Mouse (Mus musculus): ENCODE data around the gene Kcnh4. TPM values are rescaled to one million over a fixed set of nuclear protein-coding genes. Genes with fewer than 3 reads are reported as not detected.
A peak's percentile ranks its signal among the peaks of the same experiment; 100 is the strongest.

Gene Kcnh4
- polyA plus RNA-seq, 1 experiment from 2014 or later = 1.1 TPM

DNA sequence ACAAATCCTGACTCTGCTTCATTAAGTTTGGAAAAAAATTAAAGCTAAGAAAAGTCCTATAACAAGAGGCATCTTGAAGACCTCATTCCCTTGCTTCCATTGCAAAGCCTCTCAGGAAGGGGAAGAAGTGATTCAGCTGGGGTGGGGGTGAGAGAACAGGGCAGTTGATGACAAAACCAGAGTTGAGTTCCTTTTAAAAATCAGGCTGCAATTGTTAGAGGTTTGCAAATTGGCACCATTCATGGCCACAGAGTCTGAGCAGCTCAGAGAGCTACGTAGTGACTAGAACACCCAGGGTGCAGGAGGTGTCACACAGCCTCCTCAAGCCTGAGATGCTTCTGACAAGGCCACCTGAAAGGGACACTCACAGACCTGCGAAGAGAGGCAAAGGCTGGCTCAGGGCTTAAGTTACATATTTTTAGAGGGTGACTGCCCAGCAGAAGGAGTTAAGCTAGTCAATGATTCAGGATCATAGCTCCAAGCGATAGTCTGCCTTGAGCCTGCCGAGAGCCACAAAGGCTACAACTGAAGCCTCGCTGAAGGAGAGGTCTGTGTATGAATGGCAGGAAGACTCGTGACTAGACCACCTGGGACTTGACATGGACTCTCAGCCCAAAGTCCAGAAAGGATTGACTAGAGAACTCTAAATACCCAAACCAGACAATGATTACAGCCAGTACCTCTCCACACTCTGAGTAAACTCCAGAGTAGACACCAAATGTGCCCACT is 29.1 kb downstream of the Kcnh4 start:
- no peak for ATAC-seq (ENCODE audit: insufficient number of reproducible peaks, low FRiP score, low TSS enrichment, low read depth)
- Histone ChIP-seq H3K9ac (no peak overlapping the region), H3K4me3 (replicated peaks) (no peak overlapping the region), H3K4me1 (peaks cover 11% of the 10 kb centered on the region; the same call in 1 of the 2 replicates), H3K27ac (replicated peaks) (no peak overlapping the region), H3K36me3 (peaks cover 21% of the 10 kb centered on the region), H3K27me3 (no peaks in the 10 kb centered on the region), H3K4me2 (replicated peaks) (no peak overlapping the region), H3K9me3 (replicated peaks) (no peaks in the 10 kb centered on the region)
- 88% methylated on average over 6 of the region's 6 CpGs for WGBS

DNA sequence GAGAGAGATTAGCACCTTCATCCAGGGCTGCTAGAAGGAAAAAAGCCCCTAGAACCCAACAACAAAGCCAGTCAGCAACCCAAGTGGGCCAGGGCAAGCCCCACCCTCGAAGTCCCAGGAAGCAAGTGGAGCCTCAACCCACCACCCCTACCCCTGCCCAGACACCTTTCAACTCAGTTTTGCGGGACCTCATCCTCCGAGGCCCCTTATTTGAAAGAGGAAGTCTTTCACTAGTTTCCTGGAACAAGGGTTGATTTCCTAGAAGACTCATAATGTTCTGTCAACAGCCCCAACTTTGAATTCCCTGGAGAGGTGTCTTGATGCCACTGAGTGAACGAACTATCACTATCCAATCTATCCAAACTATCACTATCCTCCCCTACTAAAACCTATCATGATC is 29.8 kb downstream of the Kcnh4 start:
- no peak overlapping the region for H3K27ac ChIP-seq (replicated peaks)
- no peaks in the 10 kb centered on the region for H3K27me3 ChIP-seq
- no peaks in the 10 kb centered on the region for H3K9me3 ChIP-seq (replicated peaks)
- no peak for ATAC-seq (ENCODE audit: insufficient number of reproducible peaks, low FRiP score, low TSS enrichment, low read depth)
- H3K4me1 ChIP-seq = peaks cover 12% of the 10 kb centered on the region
- peaks cover 21% of the 10 kb centered on the region for H3K36me3 ChIP-seq
- no peak overlapping the region for H3K4me2 ChIP-seq (replicated peaks)
- no peak overlapping the region for H3K4me3 ChIP-seq (replicated peaks)
- H3K9ac ChIP-seq = no peak overlapping the region
- 80% methylated on average over 4 of the region's 4 CpGs for WGBS

- Histone ChIP-seq H3K27ac (replicated peaks) (no peak overlapping the region), H3K4me1 (peaks cover 18% of the 10 kb centered on the region), H3K27me3 (no peaks in the 10 kb centered on the region), H3K9me3 (replicated peaks) (no peaks in the 10 kb centered on the region), H3K36me3 (peaks cover 21% of the 10 kb centered on the region), H3K4me2 (replicated peaks) (no peak overlapping the region), H3K4me3 (replicated peaks) (no peak overlapping the region), H3K9ac (no peak overlapping the region)
- WGBS = 87% methylated on average over 6 of the region's 6 CpGs
- no peak for ATAC-seq (ENCODE audit: insufficient number of reproducible peaks, low FRiP score, low TSS enrichment, low read depth)
Observed at GRCm38 (mm10) chr11:100728601-100729000, 31.1 kb downstream of the Kcnh4 start.

GRCm38 (mm10) chr11:100727201-100727600 is 32.5 kb downstream of the Kcnh4 start:
- Histone ChIP-seq H3K9ac (no peak overlapping the region), H3K4me2 (replicated peaks) (no peak overlapping the region), H3K36me3 (peaks cover 16% of the 10 kb centered on the region), H3K27me3 (no peaks in the 10 kb centered on the region), H3K4me1 (peaks cover 17% of the 10 kb centered on the region), H3K9me3 (replicated peaks) (no peaks in the 10 kb centered on the region), H3K27ac (replicated peaks) (no peak overlapping the region), H3K4me3 (replicated peaks) (no peak overlapping the region)
- ATAC-seq (ENCODE audit: insufficient number of reproducible peaks, low FRiP score, low TSS enrichment, low read depth) = no peak
- 79% methylated on average over 3 of the region's 3 CpGs for WGBS

DNA sequence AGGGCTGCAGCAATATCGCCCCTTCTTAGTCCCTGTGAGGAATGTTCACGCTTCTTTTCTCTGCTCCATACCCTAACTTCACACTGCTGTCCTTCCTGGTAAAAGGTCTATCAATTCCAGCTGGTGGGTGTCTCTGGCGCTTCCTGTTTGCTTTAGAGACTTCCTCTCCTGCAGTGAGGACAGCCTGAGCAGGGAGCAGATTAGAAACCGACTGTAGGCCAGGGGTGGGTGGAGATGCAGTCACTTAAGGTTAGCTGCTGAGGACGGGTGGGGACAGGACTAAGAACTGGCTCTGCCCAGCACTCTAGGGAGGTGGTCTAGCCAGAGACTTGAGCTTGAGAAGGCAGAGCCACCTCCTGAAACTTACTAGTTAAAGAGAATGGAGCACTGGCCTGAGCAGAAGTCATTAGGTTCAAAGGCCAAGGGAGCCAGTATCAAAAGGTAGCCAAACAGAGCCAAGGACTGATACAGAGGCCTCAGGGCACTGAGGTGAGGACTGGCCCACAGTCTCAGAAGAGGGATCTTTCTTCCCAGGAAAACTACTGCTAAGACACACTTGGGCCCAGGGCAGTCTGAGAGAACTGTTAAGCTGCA is 34.7 kb downstream of the Kcnh4 start:
- Histone ChIP-seq H3K36me3 (peaks cover 16% of the 10 kb centered on the region), H3K27me3 (no peaks in the 10 kb centered on the region), H3K27ac (replicated peaks) (peak overlapping the region; percentile 1), H3K4me1 (peaks cover 33% of the 10 kb centered on the region), H3K4me2 (replicated peaks) (no peak overlapping the region), H3K9me3 (replicated peaks) (no peaks in the 10 kb centered on the region), H3K9ac (no peak overlapping the region), H3K4me3 (replicated peaks) (no peak overlapping the region)
- ATAC-seq (ENCODE audit: insufficient number of reproducible peaks, low FRiP score, low TSS enrichment, low read depth) = no peak
- 26% methylated on average over 5 of the region's 5 CpGs for WGBS

DNA sequence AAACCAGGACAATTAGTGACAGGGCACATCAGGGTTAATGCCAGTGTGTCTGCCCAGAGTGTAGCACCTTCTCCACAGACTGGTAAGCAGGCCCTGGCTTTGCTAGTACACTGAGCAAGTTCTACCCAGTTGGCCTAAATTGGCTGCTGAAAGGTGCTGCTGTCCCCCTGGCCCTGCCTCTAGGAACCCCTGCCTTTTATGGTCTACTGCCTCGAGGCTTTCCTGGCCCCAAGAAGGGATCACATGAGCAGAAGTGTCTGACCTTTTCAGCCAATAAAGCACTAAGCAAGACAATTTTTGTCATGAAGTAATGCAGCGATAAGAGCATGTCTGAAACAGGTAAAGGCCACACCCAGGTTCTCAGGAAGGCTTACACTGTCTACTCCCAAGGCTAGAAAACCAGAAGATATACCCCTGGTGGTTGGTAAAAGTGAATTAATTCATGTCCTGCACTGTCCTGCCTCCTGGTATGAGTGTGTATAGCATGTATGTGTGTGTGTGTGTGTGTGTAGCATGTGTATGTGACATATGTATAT is 37.2 kb downstream of the Kcnh4 start:
- H3K27me3 ChIP-seq = no peaks in the 10 kb centered on the region
- H3K4me2 ChIP-seq (replicated peaks) = no peak overlapping the region
- peak overlapping the region; percentile 65; the same call in 1 of the 2 replicates for H3K27ac ChIP-seq (replicated peaks)
- peaks cover 43% of the 10 kb centered on the region for H3K4me1 ChIP-seq
- peaks cover 21% of the 10 kb centered on the region for H3K36me3 ChIP-seq
- no peak overlapping the region for H3K4me3 ChIP-seq (replicated peaks)
- 50% methylated on average over 2 of the region's 2 CpGs for WGBS
- no peak for ATAC-seq (ENCODE audit: insufficient number of reproducible peaks, low FRiP score, low TSS enrichment, low read depth)
- H3K9ac ChIP-seq = no peak overlapping the region
- no peaks in the 10 kb centered on the region for H3K9me3 ChIP-seq (replicated peaks)

DNA sequence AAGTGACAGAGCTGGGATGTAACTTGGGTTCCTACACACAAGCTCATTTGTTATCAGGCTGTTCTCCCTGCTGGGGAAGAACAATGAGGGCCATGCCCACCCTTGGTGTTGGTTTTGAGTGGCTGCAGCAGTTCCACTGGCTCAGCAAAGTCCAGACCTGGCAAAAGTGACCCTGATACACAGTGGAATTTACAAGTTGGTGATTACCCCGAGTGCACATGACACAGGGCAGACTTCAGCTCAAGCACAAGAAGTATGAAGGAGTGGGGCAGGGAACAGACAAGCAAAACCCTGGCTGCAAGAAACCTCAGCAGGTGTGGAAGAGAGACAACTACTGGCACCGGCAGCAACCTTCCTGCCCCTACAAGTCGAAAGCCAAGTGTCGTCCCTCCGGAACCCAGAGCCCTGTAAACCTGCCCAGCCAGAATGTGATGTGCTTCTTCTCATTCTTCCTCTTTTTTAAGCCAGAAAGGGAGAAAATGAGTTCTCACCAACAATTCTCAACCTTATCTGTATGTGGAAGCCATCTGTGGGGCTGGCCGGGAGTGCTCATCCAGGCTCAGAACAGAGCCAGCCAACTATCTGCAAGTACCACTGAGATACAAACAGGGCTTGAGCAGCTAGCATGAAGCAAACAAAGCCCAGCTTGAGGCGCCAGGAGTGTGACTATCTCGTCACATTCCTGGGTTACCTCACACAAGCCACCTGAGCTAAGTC is 37.8 kb downstream of the Kcnh4 start:
- Histone ChIP-seq H3K4me1 (peaks cover 43% of the 10 kb centered on the region), H3K27me3 (no peaks in the 10 kb centered on the region), H3K9me3 (replicated peaks) (no peaks in the 10 kb centered on the region), H3K27ac (replicated peaks) (peak overlapping the region; percentile 65), H3K4me3 (replicated peaks) (no peak overlapping the region), H3K4me2 (replicated peaks) (no peak overlapping the region), H3K36me3 (peaks cover 28% of the 10 kb centered on the region), H3K9ac (no peak overlapping the region)
- WGBS = 55% methylated on average over 8 of the region's 8 CpGs
- ATAC-seq (ENCODE audit: insufficient number of reproducible peaks, low FRiP score, low TSS enrichment, low read depth) = no peak

DNA sequence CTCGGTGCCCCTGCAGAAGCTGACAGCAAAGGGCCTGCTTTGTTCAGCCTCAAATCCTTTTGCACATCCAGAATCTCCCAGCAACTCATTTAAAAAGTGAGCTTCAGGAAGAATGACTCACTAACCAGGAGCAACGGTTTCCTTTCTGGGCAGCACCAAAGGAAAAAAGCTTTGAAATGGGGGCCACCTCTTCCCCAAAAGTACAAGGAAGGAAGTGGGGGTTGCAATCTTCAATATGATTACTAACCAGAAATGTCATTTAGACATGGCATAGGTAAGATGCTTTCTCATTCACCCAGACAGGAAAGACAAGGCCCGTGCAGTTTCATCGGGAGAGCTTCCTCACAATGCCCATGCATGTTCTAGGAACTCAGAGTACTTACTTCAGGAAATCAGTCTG is 38.5 kb downstream of the Kcnh4 start:
- Histone ChIP-seq H3K4me1 (peaks cover 43% of the 10 kb centered on the region), H3K9ac (no peak overlapping the region), H3K4me3 (replicated peaks) (no peak overlapping the region), H3K27ac (replicated peaks) (peak overlapping the region; percentile 65), H3K9me3 (replicated peaks) (no peaks in the 10 kb centered on the region), H3K36me3 (peaks cover 34% of the 10 kb centered on the region), H3K4me2 (replicated peaks) (no peak overlapping the region), H3K27me3 (no peaks in the 10 kb centered on the region)
- ATAC-seq (ENCODE audit: insufficient number of reproducible peaks, low FRiP score, low TSS enrichment, low read depth) = no peak
- WGBS = 52% methylated on average over 4 of the region's 4 CpGs

DNA sequence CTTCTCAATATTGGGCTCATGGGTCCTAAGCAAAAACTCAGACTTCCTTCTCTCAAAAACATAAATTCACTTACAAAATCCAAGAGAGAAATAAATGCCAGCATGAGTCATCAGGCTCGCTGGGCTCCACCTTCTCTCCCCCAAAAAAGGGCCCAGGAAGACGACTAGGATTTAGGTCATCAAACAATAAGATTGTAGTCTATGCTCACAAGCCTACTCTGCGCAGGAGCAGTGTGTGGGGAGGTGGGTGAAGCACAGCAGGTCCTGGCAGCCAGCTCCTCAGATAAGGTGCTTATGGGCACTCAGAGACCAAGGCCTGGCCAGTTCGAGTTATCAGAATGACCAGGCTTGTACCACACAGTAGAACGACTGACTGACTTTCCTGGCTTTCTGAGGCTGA is 39.4 kb downstream of the Kcnh4 start:
- no peak overlapping the region for H3K9ac ChIP-seq
- no peak for ATAC-seq (ENCODE audit: insufficient number of reproducible peaks, low FRiP score, low TSS enrichment, low read depth)
- H3K9me3 ChIP-seq (replicated peaks) = no peaks in the 10 kb centered on the region
- peak overlapping the region; percentile 59 for H3K27ac ChIP-seq (replicated peaks)
- H3K4me2 ChIP-seq (replicated peaks) = no peak overlapping the region
- peaks cover 44% of the 10 kb centered on the region for H3K36me3 ChIP-seq
- peaks cover 41% of the 10 kb centered on the region for H3K4me1 ChIP-seq
- H3K4me3 ChIP-seq (replicated peaks) = no peak overlapping the region
- no peaks in the 10 kb centered on the region for H3K27me3 ChIP-seq
- 71% methylated on average over 5 of the region's 5 CpGs for WGBS

GRCm38 (mm10) chr11:100719893-100720292 is 39.8 kb downstream of the Kcnh4 start:
- Histone ChIP-seq H3K4me2 (replicated peaks) (no peak overlapping the region), H3K9me3 (replicated peaks) (no peaks in the 10 kb centered on the region), H3K9ac (no peak overlapping the region), H3K36me3 (peaks cover 45% of the 10 kb centered on the region), H3K27me3 (no peaks in the 10 kb centered on the region), H3K4me3 (replicated peaks) (no peak overlapping the region), H3K4me1 (peaks cover 37% of the 10 kb centered on the region), H3K27ac (replicated peaks) (peak overlapping the region; percentile 59; the same call in 1 of the 2 replicates)
- no peak for ATAC-seq (ENCODE audit: insufficient number of reproducible peaks, low FRiP score, low TSS enrichment, low read depth)
- WGBS = 76% methylated on average over 11 of the region's 11 CpGs

GRCm38 (mm10) chr11:100719312-100719711 is 40.4 kb downstream of the Kcnh4 start:
- ATAC-seq (ENCODE audit: insufficient number of reproducible peaks, low FRiP score, low TSS enrichment, low read depth) = no peak
- Histone ChIP-seq H3K9me3 (replicated peaks) (no peaks in the 10 kb centered on the region), H3K4me2 (replicated peaks) (no peak overlapping the region), H3K4me3 (replicated peaks) (no peak overlapping the region), H3K9ac (no peak overlapping the region), H3K27me3 (no peaks in the 10 kb centered on the region), H3K27ac (replicated peaks) (0 out of 2 replicates have a peak overlapping the region, but pooled peaks have one; percentile 60), H3K36me3 (peaks cover 45% of the 10 kb centered on the region), H3K4me1 (peaks cover 35% of the 10 kb centered on the region)
- 80% methylated on average over 3 of the region's 3 CpGs for WGBS

Data from embryonic facial prominence, embryonic 15.5 days (tissue).